Mouse (Mus musculus) C2C12 (cell line): ENCODE data around the gene Rftn1. TPM values are rescaled to one million over a fixed set of nuclear protein-coding genes. Genes with fewer than 3 reads are reported as not detected.

Experiments used
- H3K27me3 ChIP-seq: one replicate; pipeline ENCODE4 v1.6.1; 2011; ENCODE audit not compliant: control insufficient read depth, insufficient read depth, insufficient read length
- H3K36me3 ChIP-seq: one replicate; pipeline ENCODE4 v1.6.1; 2011; ENCODE audit not compliant: control insufficient read depth, insufficient read depth
- H3K4me3 ChIP-seq: one replicate; pipeline ENCODE4 v1.5.1; 2011; ENCODE audit warnings: mild to moderate bottlenecking, control low read depth; ENCODE audit not compliant: poor library complexity, insufficient read depth, severe bottlenecking
- H3K79me2 ChIP-seq: one replicate; pipeline ENCODE4 v1.6.1; 2011; ENCODE audit not compliant: control insufficient read depth, insufficient read depth
- H3K79me3 ChIP-seq: one replicate; pipeline ENCODE4 v1.6.1; 2011; ENCODE audit warnings: low read depth, control low read depth
- H3ac ChIP-seq: one replicate; pipeline ENCODE3; 2011; ENCODE audit warnings: low read depth; ENCODE audit not compliant: control insufficient read depth, insufficient read length
- CEBPB ChIP-seq: IDR thresholded peaks from one replicate; pipeline ENCODE4 v1.6.1; 2011; ENCODE audit warnings: low read depth, mild to moderate bottlenecking, control low read depth, moderate library complexity
- CTCF ChIP-seq: IDR thresholded peaks from one replicate; pipeline ENCODE4 v1.5.1; 2011; ENCODE audit not compliant: control insufficient read depth, insufficient read depth, insufficient read length
- FOSL1 ChIP-seq: IDR thresholded peaks from one replicate; pipeline ENCODE4 v1.8.0; 2011; ENCODE audit warnings: mild to moderate bottlenecking, low read length; ENCODE audit not compliant: poor library complexity, insufficient read depth, severe bottlenecking
- MAX ChIP-seq: IDR thresholded peaks from one replicate; pipeline ENCODE4 v1.6.1; 2011; ENCODE audit warnings: mild to moderate bottlenecking, control low read depth
- MYOD1 ChIP-seq: IDR thresholded peaks from one replicate; pipeline ENCODE4 v1.6.1; 2011; ENCODE audit warnings: low read depth; ENCODE audit not compliant: control insufficient read depth, insufficient read length
- MYOG ChIP-seq: IDR thresholded peaks from one replicate; pipeline ENCODE4 v1.6.1; 2011; ENCODE audit not compliant: control insufficient read depth, insufficient read length; ENCODE audit errors: extremely low read depth
- USF1 ChIP-seq: IDR thresholded peaks from one replicate; pipeline ENCODE4 v1.6.1; 2011; ENCODE audit warnings: low read depth, mild to moderate bottlenecking, control low read depth, moderate library complexity
- polyA plus RNA-seq: library from polyadenylated mRNA; unstranded; fragments of >200 nt; fragmentation: generic; extraction: Trizol; gene quantifications from one replicate; pipeline ENCODE4 v1.2.1, GENCODE M21; 2012; ENCODE audit warnings: missing spikeins

Rftn1 gene
- polyA plus RNA-seq, 1 experiment, result 0.35 TPM

DNA sequence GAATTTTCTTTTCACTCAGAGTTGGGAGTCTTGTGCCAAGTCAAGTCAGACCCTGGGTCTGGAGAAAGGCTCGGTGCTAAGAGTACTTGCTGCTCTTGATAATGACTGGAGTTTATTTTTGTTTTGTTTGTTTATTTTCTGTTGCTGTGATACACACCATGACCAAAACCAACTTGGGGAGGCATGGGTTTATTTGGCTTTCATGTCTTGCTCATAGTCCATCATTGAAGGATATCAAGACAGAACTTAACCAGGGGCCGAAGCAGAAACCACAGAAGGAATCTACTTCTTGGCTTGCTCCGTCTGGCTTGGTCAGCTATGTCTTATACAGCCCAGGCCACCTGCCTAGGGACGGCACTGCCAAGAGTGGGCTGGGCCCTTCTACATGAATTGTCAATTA, 109.5 kb downstream of the Rftn1 start:
- no peaks in the 10 kb centered on the region for H3K36me3 ChIP-seq
- no peaks in the 10 kb centered on the region for H3K79me3 ChIP-seq
- TF ChIP-seq USF1 (no peak), MYOG (no peak), MYOD1 (no peak), CTCF (no peak), MAX (no peak), FOSL1 (no peak)
- no peaks in the 10 kb centered on the region for H3K27me3 ChIP-seq
- no peak overlapping the region for H3ac ChIP-seq
- H3K79me2 ChIP-seq, result no peaks in the 10 kb centered on the region
- H3K4me3 ChIP-seq, result no peak overlapping the region

DNA sequence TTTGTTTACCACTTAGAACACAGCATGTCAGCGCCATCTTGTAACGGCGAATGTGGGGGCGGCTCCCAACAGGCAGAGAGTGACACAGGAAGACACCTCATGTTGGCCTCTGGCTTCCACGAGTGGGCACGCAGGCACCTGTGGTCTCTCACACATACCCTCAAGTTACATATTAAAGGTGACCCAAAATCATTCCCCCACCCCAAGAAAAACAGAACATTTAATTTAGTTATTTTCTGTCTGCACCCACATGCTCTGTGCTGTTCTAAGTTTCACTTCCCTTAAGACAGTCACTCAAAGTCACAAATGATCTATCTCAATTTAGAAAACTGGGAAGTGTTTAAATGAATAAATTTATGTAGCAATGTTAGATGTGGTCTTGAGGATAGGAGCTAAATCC, 111.7 kb downstream of the Rftn1 start:
- Histone ChIP-seq H3K27me3 (no peaks in the 10 kb centered on the region), H3K79me3 (no peaks in the 10 kb centered on the region), H3K36me3 (no peaks in the 10 kb centered on the region), H3K79me2 (no peaks in the 10 kb centered on the region), H3K4me3 (no peak overlapping the region), H3ac (no peak overlapping the region)
- TF ChIP-seq MYOG (no peak), CEBPB (no peak), MAX (no peak), USF1 (no peak), CTCF (no peak), FOSL1 (no peak), MYOD1 (no peak)

DNA sequence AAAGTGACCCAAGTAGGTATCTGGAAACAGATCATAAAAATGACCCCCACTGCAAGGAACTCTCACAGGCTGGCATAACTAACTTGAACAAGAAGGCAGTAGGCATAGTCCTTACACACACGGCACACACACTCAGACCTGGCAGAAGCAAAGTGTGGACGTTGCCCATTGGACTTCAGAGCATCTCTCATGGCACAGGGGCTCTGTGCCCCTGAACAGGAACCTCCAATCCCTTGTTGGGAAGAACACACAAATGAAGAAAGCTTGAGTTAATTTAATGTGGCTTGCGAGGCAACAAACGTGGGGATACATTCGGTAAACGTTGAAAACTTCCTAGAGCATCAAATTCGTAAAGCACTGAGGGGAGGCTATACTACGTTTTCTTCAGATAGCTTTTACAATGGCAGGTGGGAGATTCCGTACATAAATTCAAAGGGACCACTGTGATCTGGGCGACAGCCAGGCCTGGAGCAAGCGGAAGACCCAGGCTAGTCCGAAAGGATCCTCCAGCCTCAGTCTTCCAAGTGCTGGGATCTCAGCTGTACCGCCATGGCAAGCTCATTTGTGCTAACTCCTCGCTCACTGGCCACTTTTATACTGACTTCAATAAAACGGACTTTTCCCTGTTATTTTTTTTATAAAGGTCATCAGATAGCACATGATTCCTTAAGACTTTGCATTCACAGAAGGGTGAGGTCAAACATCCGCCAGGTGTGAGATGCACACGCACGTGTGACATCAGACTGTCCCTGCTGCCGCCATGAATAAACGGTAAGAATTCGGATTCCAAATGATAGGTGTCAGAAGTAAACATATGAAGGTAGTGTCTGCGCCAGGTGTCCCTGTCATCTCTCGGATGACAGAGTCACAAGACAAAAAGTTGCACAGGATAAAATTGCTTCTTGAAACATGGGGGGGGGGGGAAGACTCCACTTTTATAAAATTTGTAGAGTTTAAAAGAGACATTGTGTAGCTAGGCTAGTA, 117.2 kb downstream of the Rftn1 start:
- TF ChIP-seq MYOG, result no peak
- TF ChIP-seq MYOD1, result no peak
- TF ChIP-seq FOSL1, result no peak
- no peak for TF ChIP-seq CTCF
- no peak for TF ChIP-seq USF1
- TF ChIP-seq MAX, result no peak
- TF ChIP-seq CEBPB, result no peak

DNA sequence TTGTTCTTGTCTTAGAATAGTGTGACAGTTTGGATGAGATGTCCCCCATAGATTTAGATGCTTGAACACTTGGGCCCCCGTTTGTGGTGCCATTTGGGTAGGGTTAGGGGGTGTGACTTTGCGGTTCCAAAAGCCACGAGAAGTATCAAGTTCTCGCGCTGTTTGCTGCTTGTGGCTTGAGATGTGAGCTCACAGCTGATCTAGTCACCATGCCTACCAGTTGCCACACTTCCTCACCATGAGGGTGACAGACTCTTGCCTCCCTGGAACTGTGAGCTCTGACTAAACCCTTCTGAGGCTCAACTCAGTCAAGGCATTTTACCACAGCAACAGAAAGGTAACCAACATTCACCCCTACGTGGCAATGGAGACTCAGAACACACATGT, 118.9 kb downstream of the Rftn1 start:
- Histone ChIP-seq H3ac (no peak overlapping the region), H3K4me3 (no peak overlapping the region), H3K79me3 (no peaks in the 10 kb centered on the region), H3K27me3 (no peaks in the 10 kb centered on the region), H3K36me3 (no peaks in the 10 kb centered on the region), H3K79me2 (no peaks in the 10 kb centered on the region)
- no peak for TF ChIP-seq CEBPB
- TF ChIP-seq FOSL1, result no peak
- TF ChIP-seq CTCF, result no peak
- TF ChIP-seq MYOD1, result no peak
- no peak for TF ChIP-seq MAX
- TF ChIP-seq USF1, result no peak
- TF ChIP-seq MYOG, result no peak

More for the DNA sequence above, 117.2 kb downstream of the Rftn1 start:
- no peak overlapping the region for H3ac ChIP-seq
- H3K36me3 ChIP-seq, result no peaks in the 10 kb centered on the region
- H3K79me3 ChIP-seq, result no peaks in the 10 kb centered on the region
- H3K27me3 ChIP-seq, result no peaks in the 10 kb centered on the region
- H3K4me3 ChIP-seq, result no peak overlapping the region
- no peaks in the 10 kb centered on the region for H3K79me2 ChIP-seq

DNA sequence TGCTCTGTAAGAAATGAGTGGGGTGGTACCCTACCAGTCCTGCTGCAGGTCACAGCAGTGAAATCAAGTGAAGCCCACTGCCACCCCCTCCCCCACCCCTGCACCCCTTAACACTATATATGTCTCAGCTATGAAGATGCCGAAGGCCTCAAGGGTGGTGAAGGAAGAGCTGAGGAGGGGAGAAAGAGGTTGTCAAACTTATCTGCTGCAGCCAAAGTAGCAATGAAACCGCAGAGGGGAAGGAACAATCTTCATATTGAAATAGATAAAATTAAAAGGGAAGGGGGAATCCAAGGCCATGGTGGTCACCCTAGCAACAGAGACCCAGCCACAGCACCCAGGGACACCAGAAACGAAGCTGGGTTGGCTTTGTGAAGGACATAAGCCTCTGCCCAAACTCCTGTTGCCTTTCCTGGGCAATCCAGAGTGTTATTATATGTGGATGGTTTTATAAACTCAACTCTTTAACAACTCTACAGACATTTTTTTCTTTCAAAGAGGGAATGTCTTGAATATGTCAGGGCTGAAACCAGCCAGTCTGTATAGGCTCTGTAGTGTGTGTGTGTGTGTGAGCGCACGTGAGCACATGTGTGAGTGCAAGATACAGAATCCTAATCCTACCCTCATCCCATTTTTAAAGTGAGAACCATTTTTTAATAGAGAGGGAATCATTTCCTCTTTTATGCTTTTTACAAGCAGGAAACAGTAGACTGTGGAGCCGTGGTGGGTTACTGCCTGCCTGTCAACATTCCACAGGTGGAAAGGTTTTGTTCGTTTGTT, 119.5 kb downstream of the Rftn1 start:
- no peaks in the 10 kb centered on the region for H3K79me3 ChIP-seq
- TF ChIP-seq MYOG (no peak), CEBPB (no peak), MAX (no peak), FOSL1 (no peak), MYOD1 (no peak), USF1 (no peak), CTCF (no peak)
- H3K4me3 ChIP-seq, result no peak overlapping the region
- no peaks in the 10 kb centered on the region for H3K36me3 ChIP-seq
- no peak overlapping the region for H3ac ChIP-seq
- no peaks in the 10 kb centered on the region for H3K27me3 ChIP-seq
- H3K79me2 ChIP-seq, result no peaks in the 10 kb centered on the region
